Comparison of ENCODE assay signal across 8 mouse cellular contexts in the genomic region with DNA sequence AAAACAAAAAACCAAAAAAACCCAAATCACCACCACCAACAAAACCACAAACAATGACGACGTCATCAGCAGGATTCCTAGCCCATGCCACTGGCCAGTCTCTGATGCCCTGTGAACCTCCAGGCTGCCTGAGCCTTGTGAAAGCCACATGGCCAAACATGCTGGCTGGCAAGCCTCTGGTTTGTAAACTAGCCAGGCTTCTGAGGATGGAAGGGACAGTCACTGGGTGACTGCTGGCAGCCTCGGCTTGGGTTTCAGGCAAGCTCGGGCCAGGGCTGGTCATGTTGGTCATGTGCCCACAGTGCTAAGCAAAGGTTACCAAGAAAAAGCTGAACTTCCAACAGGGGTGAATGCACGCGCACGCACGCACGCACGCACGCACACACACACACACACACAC. TPM values are rescaled to one million over a fixed set of nuclear protein-coding genes. Genes with fewer than 3 reads are reported as not detected.
DNase-seq lines count a peak whose midpoint lies in the region.

No protein-coding gene starts in this region.

- intact Hi-C loops in heart, postnatal 25 days (cut with DNase I): loop anchor here (5.0 kb wide), 1 partner anchor 46 kb away; no protein-coding TSS in a partner anchor

- DNase-seq in kidney, adult 8-10 months: peak; percentile 39 to 67
- no peak for DNase-seq in kidney, postnatal 4 days
- DNase-seq in Muller cell, postnatal 12 days (ENCODE audit: inconsistent ontology term): peak; percentile 89
- DNase-seq in cerebellum, adult 11 months: peak; percentile 77
- DNase-seq in heart, postnatal 25 days (ENCODE audit: low spot score): peak; percentile 33
- no peak for DNase-seq in testis, postnatal 10 days (ENCODE audit: low spot score)
- DNase-seq in B cell, adult 2 months: no peak
- no peak for DNase-seq in ovary, postnatal 14 days (ENCODE audit: low spot score)

RNA-seq across cellular contexts. Expression of gene Rflna, which starts 18.3 kb away (rescaled TPM):
- under 1 TPM; 0.26 to 0.31 TPM for total RNA-seq in heart, postnatal 25 days (2021)

Comparison
In these comparisons a context has a peak if more than half of its experiments do, and no peak if none do; other contexts are left out.
1. DNase-seq: peak in kidney, adult 8-10 months (2 of 2), Muller cell, postnatal 12 days (single experiment), cerebellum, adult 11 months (single experiment) and heart, postnatal 25 days (single experiment); none in kidney, postnatal 4 days (0 of 2), testis, postnatal 10 days (single experiment), B cell, adult 2 months (0 of 2) and ovary, postnatal 14 days (single experiment).